Mouse (Mus musculus) heart, embryonic 10.5 days (tissue): ENCODE measurements at regions not wholly inside any gene's neighbourhood (a gene's known extent, or its start where the extent isn't known, plus 50 kb on each side); places are given as distances from the start of the nearest gene placed in this dataset.

Source experiments
- DNase-seq: peaks from one replicate; pipeline ENCODE4 v3.0.0-alpha.2; 2017; ENCODE audit warnings: low spot score
- H3K27ac ChIP-seq: fragments of 300-500 bp; sonication (generic); 2 replicates; pipeline ENCODE4 v1.5.1; 2016; ENCODE audit warnings: mild to moderate bottlenecking
- H3K27me3 ChIP-seq: fragments of 300-500 bp; sonication (generic); 2 replicates; pipeline ENCODE4 v1.6.1; 2016; ENCODE audit warnings: mild to moderate bottlenecking; ENCODE audit not compliant: poor library complexity, insufficient read depth, severe bottlenecking
- H3K36me3 ChIP-seq: fragments of 300-500 bp; sonication (generic); 2 replicates; pipeline ENCODE4 v1.6.1; 2016; ENCODE audit warnings: mild to moderate bottlenecking, moderate library complexity
- H3K4me1 ChIP-seq: fragments of 300-500 bp; sonication (generic); 2 replicates; pipeline ENCODE4 v1.6.1; 2016; ENCODE audit warnings: mild to moderate bottlenecking
- H3K4me3 ChIP-seq: fragments of 300-500 bp; sonication (generic); 2 replicates; pipeline ENCODE4 v1.5.1; 2016; ENCODE audit warnings: mild to moderate bottlenecking, moderate library complexity
- H3K9me3 ChIP-seq: fragments of 300-500 bp; sonication (generic); 2 replicates; pipeline ENCODE4 v1.6.1; 2016; ENCODE audit warnings: mild to moderate bottlenecking, moderate library complexity
- WGBS: fragments of 180-500 bp; shearing (Covaris S2); methylation state at CpG from one replicate; pipeline ENCODE4 v1.1.7; 2016; 5-methylcytosine and 5-hydroxymethylcytosine counted together

DNA sequence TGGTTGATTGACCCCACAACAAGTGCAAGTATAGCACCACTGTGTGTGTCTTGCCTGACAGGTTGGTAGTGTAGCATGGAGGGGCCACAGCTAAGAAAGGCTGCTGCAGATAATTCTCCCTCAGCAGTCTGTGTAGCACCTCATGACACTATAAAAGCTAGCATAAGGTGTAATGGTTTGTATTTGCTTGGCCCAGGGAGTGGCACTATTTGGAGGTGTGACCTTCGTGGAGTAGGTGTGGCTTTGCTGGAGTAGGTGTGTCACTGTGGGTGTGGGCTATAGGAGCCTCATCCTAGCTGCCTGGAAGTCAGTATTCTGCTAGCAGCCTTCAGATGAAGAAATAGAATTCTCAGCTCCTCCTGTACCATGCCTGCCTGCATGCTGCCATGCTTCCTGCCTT lies 140.5 kb downstream of the Btg1 start:
- Histone ChIP-seq H3K36me3 (no peaks in the 10 kb centered on the region), H3K27me3 (no peaks in the 10 kb centered on the region), H3K4me1 (peaks cover 28% of the 10 kb centered on the region), H3K27ac (peak overlapping the region; percentile 42; the same call in 1 of the 2 replicates), H3K4me3 (no peak overlapping the region), H3K9me3 (no peaks in the 10 kb centered on the region)
- WGBS: 71% methylated on average over 1 of the region's 1 CpGs
- no peak for DNase-seq

DNA sequence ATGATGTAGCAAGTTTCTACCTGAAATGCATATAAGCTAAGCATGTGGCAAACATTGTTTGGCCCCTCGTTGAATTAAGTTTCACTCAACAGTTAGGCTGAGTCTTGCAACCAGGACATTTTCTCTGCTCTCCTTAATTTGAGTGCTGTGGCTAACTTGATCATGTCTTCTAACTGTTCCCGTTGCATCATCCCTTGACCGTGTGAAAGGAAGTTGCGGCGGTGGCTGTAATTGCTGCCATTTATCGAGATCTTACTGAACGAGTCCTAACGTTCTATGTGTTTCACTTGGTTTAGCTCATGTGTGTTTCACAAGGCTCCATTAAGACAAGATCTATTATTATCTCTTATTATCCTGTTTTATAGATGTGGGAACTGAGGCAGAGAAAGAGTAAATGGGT lies 144.8 kb downstream of the Btg1 start:
- no peak for DNase-seq
- WGBS: 92% methylated on average over 8 of the region's 8 CpGs
- Histone ChIP-seq H3K4me1 (peaks cover 9% of the 10 kb centered on the region; the same call in 1 of the 2 replicates), H3K27me3 (no peaks in the 10 kb centered on the region), H3K36me3 (no peaks in the 10 kb centered on the region), H3K4me3 (no peak overlapping the region), H3K27ac (no peak overlapping the region), H3K9me3 (no peaks in the 10 kb centered on the region)

DNA sequence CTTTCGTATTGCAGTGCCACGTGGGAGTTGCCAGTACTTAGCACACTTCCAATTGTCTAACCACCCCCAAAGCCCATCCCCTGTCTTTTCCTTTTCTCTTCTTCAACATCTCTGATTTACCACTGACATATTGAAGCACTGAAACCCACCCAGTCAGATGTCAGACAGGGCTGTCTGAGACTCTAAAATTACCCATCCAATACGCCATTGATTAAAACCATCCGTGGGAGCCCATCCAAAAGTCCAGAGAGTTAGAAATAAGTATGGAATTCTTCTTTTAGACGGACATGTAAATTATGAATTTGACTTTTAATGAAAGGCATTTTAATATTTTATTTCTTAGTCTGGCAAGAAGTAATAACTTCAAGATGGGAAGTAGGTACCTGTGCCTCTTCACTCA lies 148.8 kb downstream of the Btg1 start:
- Histone ChIP-seq H3K9me3 (no peaks in the 10 kb centered on the region), H3K4me1 (no peaks in the 10 kb centered on the region), H3K36me3 (no peaks in the 10 kb centered on the region), H3K4me3 (no peak overlapping the region), H3K27me3 (no peaks in the 10 kb centered on the region), H3K27ac (no peak overlapping the region)
- 89% methylated on average over 5 of the region's 5 CpGs for WGBS
- DNase-seq: no peak

DNA sequence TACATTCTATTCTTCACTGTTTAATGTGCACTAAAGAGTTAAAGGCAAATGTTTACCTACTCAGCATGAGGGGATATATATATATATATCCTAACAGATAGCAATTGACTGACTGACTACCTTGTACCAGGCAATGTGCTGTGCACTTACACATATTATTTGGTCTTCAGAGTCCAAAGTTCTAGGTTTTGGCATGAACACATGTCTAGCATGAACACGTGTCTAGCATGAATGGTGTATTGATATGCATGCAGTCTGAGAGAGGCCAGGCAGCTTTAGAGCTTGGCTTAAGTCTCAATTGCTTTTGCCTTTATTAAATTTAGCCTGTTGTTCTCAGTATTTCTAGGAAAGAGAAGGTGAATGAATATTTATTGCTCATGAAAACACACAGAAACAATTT lies 161.4 kb downstream of the Btg1 start:
- no peaks in the 10 kb centered on the region for H3K9me3 ChIP-seq
- WGBS: 88% methylated on average over 1 of the region's 1 CpGs
- H3K4me1 ChIP-seq: no peaks in the 10 kb centered on the region
- H3K36me3 ChIP-seq: no peaks in the 10 kb centered on the region
- H3K27me3 ChIP-seq: no peaks in the 10 kb centered on the region
- no peak overlapping the region for H3K4me3 ChIP-seq
- H3K27ac ChIP-seq: no peak overlapping the region
- DNase-seq: no peak

DNA sequence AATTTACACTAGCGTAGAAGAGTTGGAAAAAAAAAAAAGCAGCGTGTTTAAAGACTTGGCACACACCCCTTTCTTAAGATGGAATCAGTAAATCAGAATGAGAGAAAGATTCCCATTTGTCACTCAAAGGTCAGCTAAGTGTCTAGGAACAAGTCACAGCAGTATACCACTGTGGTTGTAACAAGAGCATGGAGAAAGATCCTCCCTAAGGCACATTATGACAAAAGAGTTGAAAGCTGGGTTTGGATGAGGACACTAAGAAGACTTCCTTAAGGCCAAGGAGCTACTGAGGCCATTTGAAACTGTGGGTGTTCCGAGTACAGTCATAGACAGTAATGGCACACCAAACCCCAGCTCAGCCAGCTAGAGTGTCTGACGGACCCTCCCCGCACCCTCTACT lies 167.2 kb downstream of the Btg1 start:
- Histone ChIP-seq H3K4me1 (no peaks in the 10 kb centered on the region), H3K4me3 (no peak overlapping the region), H3K9me3 (no peaks in the 10 kb centered on the region), H3K27ac (no peak overlapping the region), H3K27me3 (no peaks in the 10 kb centered on the region), H3K36me3 (no peaks in the 10 kb centered on the region)
- DNase-seq: no peak
- WGBS: 85% methylated on average over 5 of the region's 5 CpGs

DNA sequence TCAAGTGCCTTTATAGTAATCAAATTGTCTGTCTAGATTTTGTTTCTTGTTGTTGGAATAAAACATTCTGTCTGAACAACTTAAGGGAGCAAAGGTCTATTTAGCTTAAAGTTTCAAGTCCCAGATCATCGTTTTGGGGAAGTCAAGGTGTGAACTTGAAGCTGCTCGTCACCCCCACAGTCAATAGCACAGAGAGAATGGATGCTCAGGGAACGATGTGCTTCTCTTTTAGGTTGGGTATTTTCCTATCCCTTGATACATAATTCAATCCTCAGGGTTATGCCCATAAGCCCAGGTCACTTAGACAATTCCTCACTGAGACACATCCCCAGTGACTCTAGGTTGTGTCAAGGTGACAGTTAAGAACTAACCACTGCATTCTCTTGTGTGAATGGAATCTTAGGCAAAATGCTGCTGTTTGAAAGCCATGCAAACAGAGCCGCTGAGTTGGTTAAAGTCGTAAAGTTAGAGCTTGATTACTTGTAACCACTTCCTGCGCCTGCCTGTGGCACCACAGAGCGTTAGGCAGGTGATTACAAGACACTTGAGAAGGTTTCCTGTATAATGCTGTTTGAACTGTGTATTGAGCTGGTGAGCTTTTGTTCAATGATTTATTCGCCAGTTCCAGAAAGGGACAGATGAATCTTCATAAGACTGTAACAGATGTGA lies 170.2 kb downstream of the Btg1 start:
- Histone ChIP-seq H3K36me3 (no peaks in the 10 kb centered on the region), H3K27me3 (no peaks in the 10 kb centered on the region), H3K9me3 (no peaks in the 10 kb centered on the region), H3K27ac (no peak overlapping the region), H3K4me3 (no peak overlapping the region), H3K4me1 (no peaks in the 10 kb centered on the region)
- WGBS: 67% methylated on average over 8 of the region's 8 CpGs
- no peak for DNase-seq

DNA sequence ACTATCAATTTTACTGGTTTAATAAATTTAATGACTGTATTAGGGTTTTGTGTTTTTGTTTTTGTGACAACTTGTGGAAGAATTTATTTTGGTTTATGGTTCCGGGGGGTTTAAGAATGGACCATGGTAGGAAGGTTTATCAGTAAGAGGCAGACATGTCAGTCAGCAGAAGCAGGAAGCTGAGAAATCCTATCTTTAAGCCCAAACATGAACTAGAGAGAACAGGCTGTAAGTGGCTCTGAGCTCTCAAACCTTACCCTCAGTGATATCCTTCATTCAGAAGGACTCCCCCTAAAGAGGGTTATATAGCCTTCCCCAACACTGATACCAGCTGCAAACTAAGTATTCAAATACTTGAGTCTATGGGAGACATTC lies 170.8 kb downstream of the Btg1 start:
- 68% methylated on average over 1 of the region's 1 CpGs for WGBS
- DNase-seq: no peak

DNA sequence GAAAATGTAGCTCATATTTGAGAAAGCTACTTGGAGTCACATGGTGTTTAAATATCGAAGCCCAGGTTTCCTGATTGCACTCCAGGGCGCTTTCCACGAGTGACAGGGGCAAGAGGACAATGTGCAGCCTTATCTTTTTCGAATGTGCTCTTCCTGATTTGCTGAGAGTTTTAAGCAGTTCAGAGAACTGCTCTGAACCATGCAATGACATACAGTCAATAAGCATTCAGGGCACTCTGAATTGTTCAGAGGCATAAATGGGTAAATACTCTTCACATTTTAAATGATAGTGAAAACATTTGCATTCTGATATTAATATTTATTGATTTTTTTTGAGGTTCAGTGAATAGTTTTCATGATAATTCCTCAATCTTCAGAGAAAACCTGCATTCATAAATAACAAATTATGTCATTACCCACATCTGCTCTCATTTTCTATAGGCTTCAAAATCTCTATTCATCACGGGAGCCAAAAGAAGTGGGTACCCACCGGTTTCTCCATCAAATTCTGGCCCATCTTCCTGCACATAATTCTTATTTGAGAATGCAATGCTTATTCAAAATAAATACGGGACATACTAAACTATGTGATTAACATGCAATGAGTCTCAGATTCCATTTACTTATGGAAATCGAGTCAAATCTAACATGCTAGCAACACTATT lies 171.7 kb downstream of the Btg1 start:
- DNase-seq: no peak
- WGBS: 68% methylated on average over 8 of the region's 8 CpGs
- no peaks in the 10 kb centered on the region for H3K36me3 ChIP-seq
- no peak overlapping the region for H3K27ac ChIP-seq
- H3K4me1 ChIP-seq: no peaks in the 10 kb centered on the region
- no peaks in the 10 kb centered on the region for H3K9me3 ChIP-seq
- no peak overlapping the region for H3K4me3 ChIP-seq
- H3K27me3 ChIP-seq: no peaks in the 10 kb centered on the region

More for the DNA sequence above, 170.8 kb downstream of the Btg1 start:
- H3K4me3 ChIP-seq: no peak overlapping the region
- no peaks in the 10 kb centered on the region for H3K36me3 ChIP-seq
- H3K9me3 ChIP-seq: no peaks in the 10 kb centered on the region
- no peaks in the 10 kb centered on the region for H3K27me3 ChIP-seq
- no peak overlapping the region for H3K27ac ChIP-seq
- no peaks in the 10 kb centered on the region for H3K4me1 ChIP-seq

DNA sequence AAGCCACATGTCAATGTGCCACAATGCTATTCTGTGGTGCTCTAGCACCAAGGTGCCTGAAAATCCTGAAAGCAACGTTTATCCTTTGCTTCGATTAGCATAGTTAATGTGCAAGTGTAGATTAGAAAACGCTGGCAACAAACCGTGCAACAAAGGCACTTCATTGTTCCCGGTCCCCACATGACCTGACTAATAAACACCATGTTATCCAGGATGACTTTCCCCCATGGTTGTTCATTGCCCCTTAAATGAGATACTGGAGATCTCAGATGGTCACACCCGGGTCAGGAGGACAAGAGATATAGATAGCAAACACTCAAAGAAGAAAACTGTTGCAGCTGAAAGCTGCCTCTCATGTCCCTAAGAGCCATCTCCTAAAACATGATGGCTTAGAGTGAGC lies 180.3 kb downstream of the Btg1 start:
- Histone ChIP-seq H3K4me1 (no peaks in the 10 kb centered on the region), H3K9me3 (no peaks in the 10 kb centered on the region), H3K4me3 (no peak overlapping the region), H3K27me3 (no peaks in the 10 kb centered on the region), H3K36me3 (no peaks in the 10 kb centered on the region), H3K27ac (no peak overlapping the region)
- DNase-seq: no peak
- WGBS: 77% methylated on average over 6 of the region's 6 CpGs

DNA sequence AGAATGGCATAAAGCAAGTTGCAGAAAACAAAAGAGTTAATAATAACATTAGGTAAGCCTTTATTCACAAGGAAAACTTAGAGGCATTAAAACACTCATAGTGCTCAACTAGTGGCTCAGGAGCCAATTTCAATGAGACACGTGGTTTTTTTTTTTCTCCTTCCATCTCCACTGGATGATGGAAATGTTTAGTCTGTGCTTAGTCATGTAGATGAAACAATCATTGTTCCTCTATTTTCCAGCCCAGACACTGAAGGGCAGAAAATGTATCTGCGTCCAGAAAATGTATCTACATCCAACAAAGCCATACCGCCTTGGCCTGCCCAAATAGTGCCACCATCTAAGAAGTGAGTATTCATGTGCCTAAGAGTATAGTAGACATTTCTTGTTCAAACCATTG lies 184.0 kb downstream of the Btg1 start:
- Histone ChIP-seq H3K27ac (no peak overlapping the region), H3K27me3 (no peaks in the 10 kb centered on the region), H3K4me1 (no peaks in the 10 kb centered on the region), H3K4me3 (no peak overlapping the region), H3K36me3 (no peaks in the 10 kb centered on the region), H3K9me3 (no peaks in the 10 kb centered on the region)
- DNase-seq: no peak
- WGBS: 85% methylated on average over 3 of the region's 3 CpGs

DNA sequence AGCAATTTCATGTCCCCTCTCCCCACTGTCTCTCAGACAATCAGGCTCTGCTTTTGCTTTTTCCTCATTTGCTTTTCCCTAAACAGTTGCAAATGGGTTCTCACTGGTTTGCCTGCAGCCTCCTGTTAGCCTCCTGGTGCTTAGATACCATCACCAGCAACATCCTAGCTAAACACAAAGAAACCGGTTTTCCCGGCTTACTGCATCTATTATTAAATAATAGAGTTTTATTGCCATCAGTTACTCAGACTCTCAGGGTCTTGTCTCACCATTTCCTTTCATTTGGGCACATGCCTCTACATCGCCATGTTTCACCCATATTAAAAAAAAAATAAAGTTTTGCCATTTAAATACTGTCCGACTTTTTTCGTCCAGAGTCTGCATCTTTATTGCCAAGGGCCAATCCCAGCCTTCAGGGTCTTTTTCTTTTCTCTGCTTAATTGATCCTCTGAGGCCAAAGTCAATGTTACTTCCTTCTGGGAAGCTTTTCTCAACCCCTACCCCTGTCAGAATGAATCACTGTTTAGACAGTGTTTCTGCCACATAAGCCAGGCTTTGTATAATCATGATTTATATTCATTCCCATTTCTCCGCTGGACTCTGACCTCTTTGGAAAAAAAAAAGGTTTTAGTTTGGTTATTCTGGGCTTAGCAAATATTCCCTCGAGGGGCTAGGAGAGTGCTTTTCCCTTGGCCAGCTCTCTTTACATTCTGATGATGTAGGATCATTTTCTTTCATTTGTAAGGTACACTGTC lies 187.4 kb downstream of the Btg1 start:
- Histone ChIP-seq H3K9me3 (no peaks in the 10 kb centered on the region), H3K4me3 (no peak overlapping the region), H3K27ac (no peak overlapping the region), H3K36me3 (no peaks in the 10 kb centered on the region), H3K27me3 (no peaks in the 10 kb centered on the region), H3K4me1 (no peaks in the 10 kb centered on the region)
- no peak for DNase-seq
- 63% methylated on average over 7 of the region's 7 CpGs for WGBS

DNA sequence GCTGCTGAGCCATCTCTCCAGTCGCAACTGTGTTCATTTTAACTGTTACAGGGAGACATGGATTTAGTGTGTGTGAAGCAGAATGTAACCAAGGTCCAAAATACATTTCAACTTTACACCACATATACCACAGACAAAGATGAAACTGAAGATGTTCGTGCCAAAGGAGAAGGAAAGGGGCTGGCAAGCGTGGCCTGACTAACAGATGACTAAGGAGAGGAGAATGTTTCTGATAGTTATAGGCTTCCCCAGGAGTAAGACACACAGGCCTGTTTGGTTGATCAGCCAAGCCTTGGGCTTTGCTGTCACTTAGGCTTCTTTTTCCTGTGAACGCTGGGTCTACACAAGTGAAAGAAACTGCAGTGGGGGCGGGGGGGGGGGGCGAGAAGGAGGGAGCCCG lies 189.8 kb downstream of the Btg1 start:
- Histone ChIP-seq H3K27ac (no peak overlapping the region), H3K36me3 (no peaks in the 10 kb centered on the region), H3K9me3 (no peaks in the 10 kb centered on the region), H3K27me3 (no peaks in the 10 kb centered on the region), H3K4me1 (no peaks in the 10 kb centered on the region), H3K4me3 (no peak overlapping the region)
- WGBS: 65% methylated on average over 7 of the region's 7 CpGs
- DNase-seq: no peak

DNA sequence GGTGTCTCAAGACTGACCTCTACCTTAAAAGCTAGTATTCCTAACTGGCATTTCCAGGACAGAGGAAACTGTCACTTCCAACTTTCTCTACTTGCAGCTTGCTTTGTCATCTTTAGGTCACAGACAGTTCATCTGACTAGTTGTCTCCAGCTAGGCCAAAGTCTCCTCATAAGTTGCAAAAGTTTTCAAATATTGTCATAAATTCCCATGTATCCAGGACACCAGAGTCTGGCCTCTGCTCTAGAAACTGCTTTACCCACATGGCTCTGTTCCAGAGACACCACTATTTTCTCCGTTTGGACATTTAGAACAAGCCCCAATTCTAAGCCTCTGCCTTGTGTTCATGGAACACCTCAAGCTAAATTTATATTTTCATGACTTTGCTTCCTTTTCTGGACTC lies 205.0 kb downstream of the Btg1 start:
- H3K27me3 ChIP-seq: no peaks in the 10 kb centered on the region
- no peaks in the 10 kb centered on the region for H3K36me3 ChIP-seq
- WGBS: 71% methylated on average over 1 of the region's 1 CpGs
- no peaks in the 10 kb centered on the region for H3K4me1 ChIP-seq
- DNase-seq: no peak
- no peak overlapping the region for H3K4me3 ChIP-seq
- H3K27ac ChIP-seq: no peak overlapping the region
- no peaks in the 10 kb centered on the region for H3K9me3 ChIP-seq
